21 mouse cellular contexts compared by ENCODE assay signal in genomic region chr12:92915776-92916175, GRCm38 (mm10).
A peak's percentile ranks its signal among the peaks of the same experiment; 100 is the strongest.
DNase-seq lines count a peak whose midpoint lies in the region; ATAC-seq lines count a peak whose summit lies in the region.
"Had no signal": no experiment of that assay in that cellular context is flagged by ENCODE, and none has a peak within 500 bp of the region (broad histone marks: within the 10 kb centered on the region; RNA-seq: fewer than 3 reads in every experiment).

No protein-coding gene starts in this region.

- H3K36me3 ChIP-seq in forebrain, embryonic 15.5 days, result no peaks in the 10 kb centered on the region
- H3K36me3 ChIP-seq: G1E had no signal

- ATAC-seq in frontal cortex, adult (ENCODE audit: low TSS enrichment), result peak; percentile 99
- ATAC-seq in forebrain, embryonic 15.5 days (replicated peaks), result no peak
- ATAC-seq in cerebellum, adult (ENCODE audit: insufficient number of reproducible peaks, low FRiP score, low TSS enrichment), result no peak
- ATAC-seq: Patski had no signal

- no peaks in the 10 kb centered on the region for H3K9me3 ChIP-seq in forebrain, embryonic 15.5 days

- no peaks in the 10 kb centered on the region for H3K4me1 ChIP-seq in forebrain, embryonic 15.5 days

- H3K4me2 ChIP-seq in forebrain, embryonic 15.5 days (replicated peaks), result no peak overlapping the region

- H3K27me3 ChIP-seq in forebrain, embryonic 15.5 days, result no peaks in the 10 kb centered on the region
- H3K27me3 ChIP-seq: CH12.LX, Patski had no signal

- H3K4me3 ChIP-seq in forebrain, embryonic 15.5 days, result no peak overlapping the region

- H3K27ac ChIP-seq in forebrain, embryonic 15.5 days (replicated peaks), result no peak overlapping the region

- H3K9ac ChIP-seq in forebrain, embryonic 15.5 days (replicated peaks), result no peak overlapping the region

- DNase-seq in frontal cortex, postnatal 25 days (ENCODE audit: low spot score in 2 of 2), result no peak
- DNase-seq in brain, adult 2 months (ENCODE audit: low read depth, low spot score), result peak; percentile 59
- DNase-seq in telencephalon, adult 2 months (ENCODE audit: low read depth, low spot score), result peak; percentile 23
- DNase-seq: adrenal gland, adult 2 months; adrenal gland, adult 8-10 months; adrenal gland, postnatal 10 days; adrenal gland, postnatal 14 days; adrenal gland, postnatal 25 days; adrenal gland, postnatal 36 days; B cell, adult 2 months; cerebellum, adult 11 months; cerebellum, adult 11-12 months; cerebellum, adult 18-20 months; cerebellum, adult 2 months; cerebellum, adult 8-10 months had no signal

Comparison
In these comparisons a context has a peak if more than half of its experiments do, and no peak if none do; other contexts are left out.
1. DNase-seq: peak in brain, adult 2 months (single experiment) and telencephalon, adult 2 months (single experiment); none in frontal cortex, postnatal 25 days (0 of 2).